Mouse (Mus musculus) embryonic facial prominence, embryonic 11.5 days (tissue): ENCODE data around the gene B3gnt8. TPM values are rescaled to one million over a fixed set of nuclear protein-coding genes. Genes with fewer than 3 reads are reported as not detected.
"Not testable (repeated sequence)": the region's sequence is repeated elsewhere in the genome, so short reads cannot be mapped to it uniquely, and the experiment has no call there.

ENCODE experiments used
- ATAC-seq: fragments of 200-750 bp; cut with Nextera tagmentation; replicated peaks from 2 replicates; pipeline ENCODE4 v1.8.0; 2017; ENCODE audit warnings: low read depth; ENCODE audit not compliant: insufficient number of reproducible peaks, low FRiP score, low TSS enrichment
- DNase-seq: peaks from one replicate; pipeline ENCODE4 v3.0.0-alpha.2; 2015; ENCODE audit warnings: low spot score
- H3K27ac ChIP-seq: fragments of 300-500 bp; sonication (generic); replicated peaks from 2 replicates; pipeline ENCODE4 v1.5.1; 2014; ENCODE audit warnings: mild to moderate bottlenecking, low read depth, low read length, control low read depth
- H3K27me3 ChIP-seq: fragments of 300-500 bp; sonication (generic); 2 replicates; pipeline ENCODE4 v1.6.1; 2014; ENCODE audit warnings: mild to moderate bottlenecking, low read length, moderate library complexity, mixed read lengths; ENCODE audit not compliant: control insufficient read depth, insufficient read depth
- H3K36me3 ChIP-seq: fragments of 300-500 bp; sonication (generic); replicated peaks from 2 replicates; pipeline ENCODE4 v1.6.1; 2014; ENCODE audit warnings: low read depth, mild to moderate bottlenecking, low read length, moderate library complexity, mixed read lengths; ENCODE audit not compliant: control insufficient read depth, insufficient read depth
- H3K4me1 ChIP-seq: fragments of 300-500 bp; sonication (generic); 2 replicates; pipeline ENCODE4 v1.6.1; 2014; ENCODE audit warnings: low read length, mixed read lengths; ENCODE audit not compliant: control insufficient read depth, insufficient read depth
- H3K4me2 ChIP-seq: fragments of 300-500 bp; sonication (generic); 2 replicates; pipeline ENCODE4 v1.6.1; 2014; ENCODE audit warnings: low read depth, mild to moderate bottlenecking, control low read depth, low read length, moderate library complexity
- H3K4me3 ChIP-seq: fragments of 300-500 bp; sonication (generic); 2 replicates; pipeline ENCODE4 v1.5.1; 2014; ENCODE audit warnings: low read depth, low read length, control low read depth
- H3K9ac ChIP-seq: fragments of 300-500 bp; sonication (generic); replicated peaks from 2 replicates; pipeline ENCODE4 v1.6.1; 2014; ENCODE audit warnings: mild to moderate bottlenecking, control low read depth, low read length
- H3K9me3 ChIP-seq: fragments of 300-500 bp; sonication (generic); replicated peaks from 2 replicates; pipeline ENCODE4 v1.6.1; 2016; ENCODE audit warnings: mild to moderate bottlenecking, low read length, inconsistent platforms, mixed read lengths; ENCODE audit not compliant: control insufficient read depth
- WGBS: fragments of 180-500 bp; shearing (Covaris S2); extraction: QIAGEN DNeasy Blood & Tissue Kit; methylation state at CpG from one replicate; pipeline ENCODE4 v1.1.7; 2014; 5-methylcytosine and 5-hydroxymethylcytosine counted together
- polyA plus RNA-seq: library from polyadenylated mRNA; unstranded; fragments of >200 nt; fragmentation: Nextera tagmentation; extraction: Ambion mirVana; gene quantifications from 2 replicates; pipeline ENCODE4 v1.2.1, GENCODE M21; 2014

The B3gnt8 gene
- polyA plus RNA-seq = 0.66 and 1.0 TPM in 2 replicates

DNA sequence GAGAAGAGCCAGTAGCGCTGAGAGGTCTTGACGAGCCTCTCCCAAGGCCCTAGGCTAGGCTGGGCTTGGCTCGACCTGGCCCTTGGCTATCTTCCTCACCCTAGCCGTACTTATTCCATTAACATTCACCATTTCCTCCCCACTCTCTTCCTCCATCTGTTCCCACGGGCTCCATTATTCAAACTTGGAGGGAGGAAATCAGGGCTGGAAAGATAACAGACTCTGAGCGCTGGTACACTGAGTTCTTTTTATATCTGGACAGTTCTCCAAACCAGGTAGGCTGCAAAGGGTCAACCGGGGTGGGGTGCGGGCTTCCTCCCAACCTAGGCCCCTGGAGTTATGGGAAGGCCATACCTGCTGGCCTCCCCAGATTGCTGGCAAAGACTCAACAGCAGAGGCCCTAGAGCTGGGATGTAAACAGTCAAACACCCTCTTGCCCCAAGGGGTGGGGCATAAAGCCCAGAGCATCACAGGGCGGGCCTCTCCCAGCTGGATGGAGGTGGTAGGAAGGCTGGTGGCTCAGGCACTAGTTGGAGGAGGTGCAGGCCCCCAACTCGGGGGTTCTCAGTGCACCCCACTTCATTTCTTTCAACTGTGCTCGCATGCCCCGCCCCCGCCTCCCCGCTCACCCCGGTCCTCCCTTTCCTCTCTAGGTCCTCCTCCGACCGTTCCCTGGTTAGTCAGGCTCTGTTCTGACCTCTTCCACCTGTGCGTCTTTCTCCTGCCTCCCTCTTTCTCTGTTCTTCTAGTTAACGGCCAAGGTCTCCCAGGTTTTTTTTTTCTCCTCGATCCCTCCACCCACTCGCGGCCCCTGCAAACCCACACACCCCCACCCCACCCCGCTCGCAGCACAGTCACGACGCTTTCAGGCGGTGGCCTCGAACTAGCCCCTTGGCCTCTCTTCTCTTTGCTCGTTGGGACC lies at the start of gene B3gnt8:
Gene B3gnt8 (plus strand): TSS at position 146 of the 922 bp plus-strand sequence.
- no peaks in the 10 kb centered on the region; the same call in 1 of the 2 replicates for H3K36me3 ChIP-seq
- no peaks in the 10 kb centered on the region; the same call in 1 of the 2 replicates for H3K27me3 ChIP-seq
- peak within 1 kb of the TSS; percentile 68 for H3K4me2 ChIP-seq
- no peaks in the 10 kb centered on the region for H3K4me1 ChIP-seq
- peak within 1 kb of the TSS; percentile 20 for H3K4me3 ChIP-seq
- 18% methylated on average over 29 of the region's 29 CpGs for WGBS
- no peaks in the 10 kb centered on the region for H3K9me3 ChIP-seq
- DNase-seq = no peak
- peak within 1 kb of the TSS; percentile 43 for H3K9ac ChIP-seq
- peak; percentile 33; the same call in 1 of the 2 replicates for ATAC-seq
- no peak within 1 kb of the TSS for H3K27ac ChIP-seq

DNA sequence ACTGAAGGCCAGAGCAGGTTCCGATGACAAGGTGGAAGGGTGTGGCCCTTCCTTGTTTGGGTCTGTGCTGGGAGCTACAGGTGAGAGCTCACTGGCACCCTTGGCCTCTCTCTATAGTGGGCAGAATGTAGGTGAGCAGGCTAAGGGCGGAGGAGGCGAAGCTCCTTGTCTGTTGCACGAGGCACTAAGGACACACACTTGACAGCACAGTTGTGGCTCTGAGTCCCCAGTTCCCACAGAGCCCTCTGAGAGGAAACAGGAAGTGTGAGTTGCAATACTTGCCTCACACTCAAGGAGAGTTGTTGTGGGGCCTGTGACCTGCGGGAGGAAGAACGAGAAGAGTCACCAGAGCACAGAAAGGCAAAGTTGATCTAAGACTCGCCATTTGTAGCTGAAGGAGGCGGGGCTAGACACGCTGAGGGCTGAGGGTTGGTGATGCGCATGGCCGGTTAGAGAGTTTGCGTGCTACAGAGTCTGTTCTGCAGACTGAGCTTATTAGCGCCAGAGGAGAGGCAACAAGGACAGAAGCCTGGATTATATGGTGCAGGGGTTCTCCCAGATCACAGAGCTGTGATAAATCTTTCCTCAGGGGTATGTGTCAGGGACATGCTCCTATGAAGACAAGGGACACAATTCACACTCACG lies 49.5 kb upstream of the B3gnt8 start:
- H3K4me2 ChIP-seq, H3K27me3 ChIP-seq, H3K36me3 ChIP-seq, H3K9ac ChIP-seq, H3K9me3 ChIP-seq, H3K4me1 ChIP-seq, H3K27ac ChIP-seq, ATAC-seq, DNase-seq, H3K4me3 ChIP-seq: not testable (repeated sequence)
- 66% methylated on average over 11 of the region's 14 CpGs for WGBS

DNA sequence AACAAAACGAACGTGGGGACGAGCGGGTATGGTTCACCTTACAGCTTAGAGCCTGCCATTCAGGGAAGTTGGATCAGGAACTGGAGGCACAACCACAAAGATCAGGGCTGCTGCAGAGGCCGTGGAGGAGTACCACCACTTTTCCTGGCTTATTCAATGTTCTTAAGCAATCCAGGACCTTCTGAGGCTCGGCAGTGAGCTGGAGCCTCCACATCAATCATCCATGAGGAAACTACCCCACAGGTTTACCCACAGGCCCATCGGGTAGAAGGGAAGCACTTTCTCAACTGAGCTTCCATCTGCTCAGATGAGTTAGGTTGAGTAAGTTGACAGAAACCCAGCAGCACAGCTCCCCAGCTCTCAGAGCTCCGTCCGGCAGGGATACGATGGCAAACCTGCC lies 47.0 kb upstream of the B3gnt8 start:
- ATAC-seq = no peak
- no peak overlapping the region for H3K27ac ChIP-seq
- H3K4me3 ChIP-seq = no peak overlapping the region
- H3K9ac ChIP-seq = no peak overlapping the region
- no peaks in the 10 kb centered on the region for H3K9me3 ChIP-seq
- H3K4me2 ChIP-seq = no peak overlapping the region
- no peak for DNase-seq
- no peaks in the 10 kb centered on the region for H3K36me3 ChIP-seq
- H3K4me1 ChIP-seq = no peaks in the 10 kb centered on the region
- WGBS = 88% methylated on average over 10 of the region's 10 CpGs
- no peaks in the 10 kb centered on the region for H3K27me3 ChIP-seq

DNA sequence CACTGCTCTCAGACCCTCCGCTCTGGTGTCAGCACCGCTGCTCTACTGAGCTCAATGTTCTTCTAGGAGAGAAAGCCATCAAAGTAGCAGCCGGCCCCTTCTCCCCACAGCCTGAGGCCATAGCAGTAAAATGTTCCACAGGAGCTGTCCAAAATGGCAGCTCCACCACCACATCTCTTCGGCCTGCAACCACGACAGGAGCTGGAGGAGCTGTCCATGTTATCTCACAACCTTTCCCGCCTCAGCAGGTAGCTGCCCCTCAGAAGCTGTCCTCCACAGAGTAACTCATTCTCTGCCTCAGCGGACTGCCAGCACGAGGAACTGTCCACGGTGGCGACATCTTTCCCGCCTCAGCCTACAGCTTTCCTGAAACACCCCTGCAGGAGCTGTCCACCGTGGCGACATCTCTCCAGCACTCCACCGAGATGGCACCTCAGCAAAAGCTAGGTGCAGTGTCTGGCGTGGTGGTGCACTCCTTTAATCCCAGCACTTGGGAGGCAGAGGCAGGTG lies 44.1 kb upstream of the B3gnt8 start:
- Histone ChIP-seq H3K9ac (no peak overlapping the region), H3K9me3 (no peaks in the 10 kb centered on the region), H3K4me1 (no peaks in the 10 kb centered on the region), H3K36me3 (no peaks in the 10 kb centered on the region), H3K4me2 (no peak overlapping the region), H3K27me3 (no peaks in the 10 kb centered on the region), H3K4me3 (no peak overlapping the region), H3K27ac (no peak overlapping the region)
- 87% methylated on average over 15 of the region's 15 CpGs for whole genome bisulfite sequencing
- no peak for ATAC-seq
- DNase-seq = no peak

DNA sequence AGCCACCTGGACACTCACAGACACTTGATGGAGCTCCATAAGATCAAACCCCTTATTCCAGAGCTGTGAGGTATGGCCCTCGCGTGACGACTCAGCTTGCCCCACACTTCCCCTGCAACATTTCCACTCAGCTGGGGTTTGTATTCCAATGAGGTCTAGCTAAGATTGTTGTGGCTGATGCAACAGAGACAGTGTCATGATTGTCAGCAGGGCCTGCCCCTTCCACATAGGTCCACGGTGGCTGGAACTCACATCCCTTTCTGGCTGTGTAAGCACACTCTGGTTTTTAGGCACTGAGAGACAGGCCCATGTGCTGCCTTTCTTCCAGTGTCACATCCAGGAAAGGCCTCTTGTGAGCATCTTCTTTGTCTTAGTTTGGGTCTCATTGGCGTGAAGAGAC lies 41.8 kb upstream of the B3gnt8 start:
- H3K27ac ChIP-seq = no peak overlapping the region
- no peaks in the 10 kb centered on the region for H3K9me3 ChIP-seq
- H3K4me2 ChIP-seq = no peak overlapping the region
- H3K4me3 ChIP-seq = no peak overlapping the region
- H3K4me1 ChIP-seq = no peaks in the 10 kb centered on the region
- no peak for ATAC-seq
- DNase-seq = no peak
- 95% methylated on average over 5 of the region's 5 CpGs for WGBS
- H3K36me3 ChIP-seq = no peaks in the 10 kb centered on the region
- no peaks in the 10 kb centered on the region for H3K27me3 ChIP-seq
- H3K9ac ChIP-seq = no peak overlapping the region

DNA sequence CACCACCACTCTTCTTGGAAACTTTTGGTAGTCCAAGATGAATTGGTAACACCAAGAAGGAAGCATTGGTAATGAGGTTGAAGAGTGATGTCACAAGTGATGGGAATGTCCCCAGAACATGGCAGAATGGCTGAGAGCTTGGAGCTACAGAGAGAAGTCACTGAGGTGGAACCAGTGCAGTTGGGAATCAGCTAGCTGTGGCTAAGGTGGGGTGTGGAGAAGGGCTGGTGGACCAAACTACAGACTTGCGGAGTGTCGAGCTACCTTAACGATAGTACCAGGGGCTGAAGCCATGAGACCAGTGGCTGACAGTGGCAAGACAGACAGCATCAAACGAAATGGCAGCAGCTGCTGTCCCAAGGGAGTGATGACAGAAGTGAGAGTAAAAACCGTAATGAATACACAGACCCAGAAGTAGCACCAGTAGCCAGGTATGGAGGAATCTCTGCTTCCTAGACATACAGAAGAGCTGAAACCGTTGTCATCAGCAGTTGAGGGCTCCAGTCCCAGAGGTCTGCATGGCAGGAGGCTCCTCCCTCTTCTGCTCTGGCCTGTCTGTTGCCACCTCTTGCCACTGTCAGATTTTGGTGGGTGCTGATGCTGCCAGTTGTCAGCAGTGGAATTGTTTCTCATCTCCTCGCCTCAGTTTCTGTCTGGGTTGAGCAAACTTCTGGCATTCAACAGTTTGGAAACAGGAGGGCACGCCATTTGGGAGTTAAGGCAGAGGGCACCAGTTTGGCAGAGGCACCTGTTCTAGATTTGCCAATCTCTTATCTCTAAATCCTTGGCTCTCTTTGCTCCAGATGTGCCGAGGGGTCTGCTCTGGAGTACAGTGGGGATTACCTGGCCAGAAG lies 40.9 kb upstream of the B3gnt8 start:
- Histone ChIP-seq H3K9ac (no peak overlapping the region), H3K4me1 (no peaks in the 10 kb centered on the region), H3K36me3 (no peaks in the 10 kb centered on the region), H3K9me3 (no peaks in the 10 kb centered on the region), H3K27me3 (no peaks in the 10 kb centered on the region), H3K27ac (no peak overlapping the region), H3K4me3 (no peak overlapping the region), H3K4me2 (no peak overlapping the region)
- ATAC-seq = no peak
- no peak for DNase-seq
- WGBS = 79% methylated on average over 9 of the region's 9 CpGs

DNA sequence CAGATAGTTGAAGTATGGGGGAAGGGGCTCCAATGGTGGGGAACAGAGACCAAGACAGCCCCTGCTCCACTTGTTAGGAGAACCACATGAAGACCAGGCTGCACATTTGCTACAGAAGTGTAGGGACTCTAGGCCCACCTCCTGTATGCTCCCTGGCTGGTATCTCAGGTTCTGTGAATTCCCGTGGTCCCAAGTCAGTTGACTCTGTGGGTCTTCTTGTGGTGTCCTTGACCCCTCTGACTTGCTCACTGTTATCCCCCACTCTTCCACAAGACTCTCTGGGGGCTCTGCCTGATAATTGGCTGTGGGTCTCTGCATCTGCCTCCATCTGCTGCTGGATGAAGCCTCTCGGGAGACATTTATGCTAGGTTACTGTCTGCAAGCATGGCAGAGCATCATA lies 35.2 kb upstream of the B3gnt8 start:
- ATAC-seq (no peak), DNase-seq (no peak)
- Histone ChIP-seq H3K4me2 (no peak overlapping the region), H3K27ac (no peak overlapping the region), H3K9me3 (no peaks in the 10 kb centered on the region), H3K4me3 (no peak overlapping the region), H3K9ac (no peak overlapping the region), H3K27me3 (no peaks in the 10 kb centered on the region), H3K36me3 (no peaks in the 10 kb centered on the region), H3K4me1 (no peaks in the 10 kb centered on the region)
- 82% methylated on average over 2 of the region's 2 CpGs for WGBS
